Mouse (Mus musculus): ENCODE results near the gene Dpp8. TPM values are rescaled to one million over a fixed set of nuclear protein-coding genes. Genes with fewer than 3 reads are reported as not detected.
"Not testable (repeated sequence)": the region's sequence is repeated elsewhere in the genome, so short reads cannot be mapped to it uniquely, and the experiment has no call there.

Gene Dpp8
- total RNA-seq, 2 experiments from 2014 or later: 102 to 112 TPM

GRCm38 (mm10) chr9:65020991-65021886 lies 11.0 kb upstream of the Dpp8 start, which contains the start of gene Hacd3:
Gene Hacd3 (minus strand): TSS chr9:65021693.
- intact Hi-C loops (cut with DNase I; ENCODE audit: low total_unique reads): no loop called here
- DNase-seq: peak; percentile 90

- intact Hi-C loops (cut with DNase I; ENCODE audit: low total_unique reads): no loop called here
- DNase-seq: no peak
These were observed 10.2 kb upstream of the Dpp8 start for GRCm38 (mm10) chr9:65021887-65022579.

GRCm38 (mm10) chr9:65022580-65023135 lies 9.6 kb upstream of the Dpp8 start:
- intact Hi-C loops (cut with DNase I; ENCODE audit: low total_unique reads): no loop called here
- DNase-seq: no peak

- DNase-seq: no peak
- intact Hi-C loops (cut with DNase I; ENCODE audit: low total_unique reads): no loop called here
These were observed 8.8 kb upstream of the Dpp8 start for GRCm38 (mm10) chr9:65023447-65023846.

- intact Hi-C loops (cut with DNase I; ENCODE audit: low total_unique reads): no loop called here
- no peak for DNase-seq
These were observed 5.0 kb upstream of the Dpp8 start for GRCm38 (mm10) chr9:65027241-65027640.

GRCm38 (mm10) chr9:65028313-65028712 lies 3.9 kb upstream of the Dpp8 start:
- no peak for DNase-seq
- intact Hi-C loops (cut with DNase I; ENCODE audit: low total_unique reads): no loop called here

- intact Hi-C loops (cut with DNase I; ENCODE audit: low total_unique reads); DNase-seq: not testable (repeated sequence)
These were observed 859 bp upstream of the Dpp8 start for GRCm38 (mm10) chr9:65031355-65031754.

GRCm38 (mm10) chr9:65031894-65032268 lies 333 bp upstream of the Dpp8 start:
- intact Hi-C loops (cut with DNase I; ENCODE audit: low total_unique reads): no loop called here
- no peak for DNase-seq

- DNase-seq: peak; percentile 65
- intact Hi-C loops (cut with DNase I; ENCODE audit: low total_unique reads): no loop called here
These were observed 4.2 kb downstream of the Dpp8 start for GRCm38 (mm10) chr9:65036456-65036855.

- intact Hi-C loops (cut with DNase I; ENCODE audit: low total_unique reads): no loop called here
- no peak for DNase-seq
These were observed 4.6 kb downstream of the Dpp8 start for GRCm38 (mm10) chr9:65036861-65037260.

- intact Hi-C loops (cut with DNase I; ENCODE audit: low total_unique reads): loop anchor here (10.0 kb wide), 1 partner anchor 253 kb away; the partner anchor contains the start of gene Clpx
- no peak for DNase-seq
These were observed 9.2 kb downstream of the Dpp8 start for GRCm38 (mm10) chr9:65041430-65041829.

GRCm38 (mm10) chr9:65046993-65047392 lies 14.8 kb downstream of the Dpp8 start:
- intact Hi-C loops (cut with DNase I; ENCODE audit: low total_unique reads): loop anchor here (10.0 kb wide), 1 partner anchor 248 kb away; the partner anchor contains the start of gene Clpx
- no peak for DNase-seq

GRCm38 (mm10) chr9:65049422-65049821 lies 17.2 kb downstream of the Dpp8 start:
- intact Hi-C loops (cut with DNase I; ENCODE audit: low total_unique reads): loop anchor here (10.0 kb wide), 1 partner anchor 245 kb away; the partner anchor contains the start of gene Clpx
- no peak for DNase-seq

GRCm38 (mm10) chr9:65050981-65051380 lies 18.8 kb downstream of the Dpp8 start:
- intact Hi-C loops (cut with DNase I; ENCODE audit: low total_unique reads): no loop called here
- DNase-seq: no peak

GRCm38 (mm10) chr9:65064251-65064650 lies 32.0 kb downstream of the Dpp8 start:
- intact Hi-C loops (cut with DNase I; ENCODE audit: low total_unique reads): no loop called here
- DNase-seq: no peak

GRCm38 (mm10) chr9:65070587-65070986 lies 38.4 kb downstream of the Dpp8 start:
- no peak for DNase-seq
- intact Hi-C loops (cut with DNase I; ENCODE audit: low total_unique reads): no loop called here

- intact Hi-C loops (cut with DNase I; ENCODE audit: low total_unique reads): no loop called here
- peak; percentile 13 for DNase-seq
These were observed 41.3 kb downstream of the Dpp8 start for GRCm38 (mm10) chr9:65073555-65073954.

GRCm38 (mm10) chr9:65074251-65074650 lies 42.0 kb downstream of the Dpp8 start:
- DNase-seq: no peak
- intact Hi-C loops (cut with DNase I; ENCODE audit: low total_unique reads): no loop called here

- DNase-seq: no peak
- intact Hi-C loops (cut with DNase I; ENCODE audit: low total_unique reads): no loop called here
These were observed 42.8 kb downstream of the Dpp8 start for GRCm38 (mm10) chr9:65074855-65075493.

- DNase-seq: peak; percentile 74
- intact Hi-C loops (cut with DNase I; ENCODE audit: low total_unique reads): no loop called here
These were observed 45.3 kb downstream of the Dpp8 start for GRCm38 (mm10) chr9:65077536-65077935.
